Mouse (Mus musculus) bone marrow macrophage, adult 2 months (primary cell): ENCODE results near the gene Ralgapa2.

Source experiments
- CTCF ChIP-seq: IDR thresholded peaks from 2 replicates; pipeline ENCODE4 v1.5.1; 2012; ENCODE audit warnings: low read depth, mild to moderate bottlenecking, low read length, moderate library complexity
- POLR2A ChIP-seq: IDR thresholded peaks from 2 replicates; pipeline ENCODE4 v1.6.1; 2012; ENCODE audit warnings: mild to moderate bottlenecking, low read depth, low read length, borderline replicate concordance

DNA sequence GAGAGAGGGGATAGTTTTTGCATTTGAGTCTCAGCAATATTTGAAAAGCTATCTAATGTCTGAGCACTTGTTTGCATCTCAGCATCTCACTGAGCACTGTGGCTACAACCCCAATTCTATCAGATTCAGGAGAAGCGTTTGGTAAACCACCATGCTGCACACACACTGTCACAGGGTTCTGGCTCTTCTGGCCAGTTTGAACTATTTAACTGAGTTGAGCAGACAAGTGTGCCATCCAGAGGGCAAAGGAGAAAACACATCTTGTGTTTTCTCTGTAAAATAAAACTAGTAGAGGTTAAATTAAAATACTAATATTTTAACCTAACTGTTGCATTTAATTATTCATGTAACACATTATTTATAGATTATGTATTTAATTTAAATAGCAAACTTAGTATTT, 127.6 kb downstream of the Ralgapa2 start:
- TF ChIP-seq POLR2A, result no peak
- TF ChIP-seq CTCF, result no peak
